ENCODE assay signal across 28 mouse cellular contexts in genomic region chr16:85333543-85333942, GRCm38 (mm10).
DNase-seq lines count a peak whose midpoint lies in the region; ATAC-seq and TF ChIP-seq lines count a peak whose summit lies in the region.
"Had no signal": no experiment of that assay in that cellular context is flagged by ENCODE, and none has a peak within 500 bp of the region (broad histone marks: within the 10 kb centered on the region; RNA-seq: fewer than 3 reads in every experiment).

No protein-coding gene starts in this region.

- H3K4me3 ChIP-seq in kidney, postnatal 0 days (replicated peaks; ENCODE audit: low read depth, low read length) = no peak overlapping the region
- no peak overlapping the region for H3K4me3 ChIP-seq in kidney, embryonic 14.5 days (ENCODE audit: low read length)
- no peak overlapping the region for H3K4me3 ChIP-seq in lung, embryonic 14.5 days (ENCODE audit: low read depth, low read length)
- H3K4me3 ChIP-seq in lung, adult 2 months (replicated peaks; ENCODE audit: extremely low read depth, low read depth, low read length) = no peak overlapping the region
- no peak overlapping the region for H3K4me3 ChIP-seq in liver, postnatal 0 days (ENCODE audit: low read depth, low read length)
- H3K4me3 ChIP-seq in midbrain, embryonic 10.5 days = no peak overlapping the region
- H3K4me3 ChIP-seq: embryonic facial prominence, embryonic 13.5 days; erythroblast, embryonic 14.5 days; forebrain, embryonic 12.5 days; heart, adult 2 months; hindbrain, embryonic 13.5 days; left cerebral cortex, adult 2 months; lung, embryonic 15.5 days; megakaryocyte, embryonic 14.5 days had no signal

- no peak overlapping the region for H3K9ac ChIP-seq in kidney, postnatal 0 days (ENCODE audit: low read depth, low read length)
- no peak overlapping the region for H3K9ac ChIP-seq in kidney, embryonic 14.5 days (ENCODE audit: low read depth, low read length)
- no peak overlapping the region for H3K9ac ChIP-seq in lung, embryonic 14.5 days
- no peak overlapping the region for H3K9ac ChIP-seq in liver, postnatal 0 days (replicated peaks)
- H3K9ac ChIP-seq: embryonic facial prominence, embryonic 13.5 days; forebrain, embryonic 12.5 days; hindbrain, embryonic 13.5 days; lung, embryonic 15.5 days had no signal

- H3K36me3 ChIP-seq in kidney, postnatal 0 days (ENCODE audit: insufficient read depth, low read length) = no peaks in the 10 kb centered on the region
- no peaks in the 10 kb centered on the region for H3K36me3 ChIP-seq in kidney, embryonic 14.5 days (ENCODE audit: control insufficient read depth, insufficient read depth, low read length)
- no peaks in the 10 kb centered on the region for H3K36me3 ChIP-seq in lung, embryonic 14.5 days (ENCODE audit: insufficient read depth)
- H3K36me3 ChIP-seq in liver, postnatal 0 days (replicated peaks; ENCODE audit: insufficient read depth, low read length) = no peaks in the 10 kb centered on the region
- no peaks in the 10 kb centered on the region for H3K36me3 ChIP-seq in midbrain, embryonic 10.5 days
- H3K36me3 ChIP-seq: embryonic facial prominence, embryonic 13.5 days; forebrain, embryonic 12.5 days; G1E; hindbrain, embryonic 13.5 days; lung, embryonic 15.5 days had no signal

- no peak for TF ChIP-seq CTCF in kidney, postnatal 0 days (IDR thresholded peaks at IDR 0.05; ENCODE audit: low read depth)
- TF ChIP-seq CTCF in lung, embryonic 14.5 days (IDR thresholded peaks at IDR 0.05; ENCODE audit: low read depth) = no peak
- TF ChIP-seq CTCF in lung, adult 2 months (IDR thresholded peaks at IDR 0.05; ENCODE audit: insufficient read depth, low read length) = no peak
- no peak for TF ChIP-seq CTCF in liver, postnatal 0 days (IDR thresholded peaks at IDR 0.05; ENCODE audit: low read depth)

- no peak for TF ChIP-seq POLR2A in lung, adult 2 months (IDR thresholded peaks at IDR 0.05; ENCODE audit: borderline replicate concordance, extremely low read depth, low read depth, low read length)

- WGBS in kidney, postnatal 0 days = 61% methylated on average over 3 of the region's 3 CpGs
- WGBS in kidney, embryonic 14.5 days = 64% methylated on average over 3 of the region's 3 CpGs
- WGBS in lung, embryonic 14.5 days = 37% methylated on average over 3 of the region's 3 CpGs
- 53% methylated on average over 3 of the region's 3 CpGs for WGBS in lung, adult 2 months
- 51% methylated on average over 3 of the region's 3 CpGs for WGBS in liver, postnatal 0 days (ENCODE audit: insufficient replicate concordance)
- 77% methylated on average over 3 of the region's 3 CpGs for WGBS in midbrain, embryonic 10.5 days

- no peaks in the 10 kb centered on the region for H3K27me3 ChIP-seq in kidney, postnatal 0 days (ENCODE audit: insufficient read depth, low read length)
- H3K27me3 ChIP-seq in kidney, embryonic 14.5 days (ENCODE audit: control insufficient read depth, insufficient read depth, low read length) = no peaks in the 10 kb centered on the region
- no peaks in the 10 kb centered on the region for H3K27me3 ChIP-seq in lung, embryonic 14.5 days (ENCODE audit: insufficient read depth, low read length)
- no peaks in the 10 kb centered on the region for H3K27me3 ChIP-seq in liver, postnatal 0 days (ENCODE audit: insufficient read depth, low read length)
- no peaks in the 10 kb centered on the region for H3K27me3 ChIP-seq in midbrain, embryonic 10.5 days (ENCODE audit: low read depth, poor library complexity, severe bottlenecking)
- H3K27me3 ChIP-seq: CH12.LX; embryonic facial prominence, embryonic 13.5 days; forebrain, embryonic 12.5 days; hindbrain, embryonic 13.5 days; lung, embryonic 15.5 days; megakaryocyte, embryonic 14.5 days had no signal

- ATAC-seq in kidney, postnatal 0 days (replicated peaks; ENCODE audit: low FRiP score, low read depth) = no peak
- no peak for ATAC-seq in kidney, embryonic 14.5 days (ENCODE audit: low FRiP score, low TSS enrichment)
- peak; percentile 92 for ATAC-seq in lung, embryonic 14.5 days (ENCODE audit: insufficient read depth)
- ATAC-seq in liver, postnatal 0 days = no peak
- ATAC-seq: Patski had no signal

- no peak overlapping the region for H3K4me2 ChIP-seq in kidney, postnatal 0 days (ENCODE audit: low read length)
- H3K4me2 ChIP-seq in kidney, embryonic 14.5 days (replicated peaks; ENCODE audit: low read depth, low read length) = no peak overlapping the region
- no peak overlapping the region for H3K4me2 ChIP-seq in lung, embryonic 14.5 days
- no peak overlapping the region for H3K4me2 ChIP-seq in liver, postnatal 0 days (ENCODE audit: low read depth, low read length)
- H3K4me2 ChIP-seq: embryonic facial prominence, embryonic 13.5 days; forebrain, embryonic 12.5 days; hindbrain, embryonic 13.5 days; lung, embryonic 15.5 days had no signal

- TF ChIP-seq EP300 in liver, postnatal 0 days (IDR thresholded peaks at IDR 0.05; ENCODE audit: low read depth) = no peak

- DNase-seq in kidney, postnatal 0 days (ENCODE audit: low spot score) = peak; percentile 46
- peak; percentile 79 for DNase-seq in lung, embryonic 14.5 days
- DNase-seq in lung, adult 2 months = no peak
- DNase-seq in adrenal gland, postnatal 10 days = peak; percentile 20
- peak; percentile 18 for DNase-seq in liver, postnatal 0 days
- no peak for DNase-seq in midbrain, embryonic 10.5 days (ENCODE audit: low spot score)
- DNase-seq: B cell, adult 2 months; cerebellum, adult 2 months; cerebellum, postnatal 36 days; embryo, embryonic 11 days; gastrocnemius, postnatal 36 days; heart, adult 2 months; kidney, adult 2 months; layer of hippocampus, adult 9-11 months; midbrain, embryonic 14.5 days; right cerebral cortex, postnatal 14 days had no signal

- no peaks in the 10 kb centered on the region for H3K9me3 ChIP-seq in kidney, postnatal 0 days (replicated peaks; ENCODE audit: low read length)
- no peaks in the 10 kb centered on the region for H3K9me3 ChIP-seq in kidney, embryonic 14.5 days (ENCODE audit: control insufficient read depth, low read length)
- H3K9me3 ChIP-seq in lung, embryonic 14.5 days (ENCODE audit: low read depth, low read length) = no peaks in the 10 kb centered on the region
- H3K9me3 ChIP-seq in liver, postnatal 0 days (ENCODE audit: low read length) = no peaks in the 10 kb centered on the region
- no peaks in the 10 kb centered on the region for H3K9me3 ChIP-seq in midbrain, embryonic 10.5 days (replicated peaks)
- H3K9me3 ChIP-seq: embryonic facial prominence, embryonic 13.5 days; forebrain, embryonic 12.5 days; hindbrain, embryonic 13.5 days; lung, embryonic 15.5 days had no signal

- H3K4me1 ChIP-seq in kidney, postnatal 0 days (replicated peaks; ENCODE audit: insufficient read depth, low read length) = no peaks in the 10 kb centered on the region
- H3K4me1 ChIP-seq in kidney, embryonic 14.5 days (ENCODE audit: control insufficient read depth, insufficient read depth, low read length) = no peaks in the 10 kb centered on the region
- no peaks in the 10 kb centered on the region for H3K4me1 ChIP-seq in lung, embryonic 14.5 days (ENCODE audit: insufficient read depth)
- no peaks in the 10 kb centered on the region for H3K4me1 ChIP-seq in lung, adult 2 months (ENCODE audit: control insufficient read depth, insufficient read depth, low read length)
- no peaks in the 10 kb centered on the region for H3K4me1 ChIP-seq in liver, postnatal 0 days (ENCODE audit: insufficient read depth)
- no peaks in the 10 kb centered on the region; the same call in 1 of the 2 replicates for H3K4me1 ChIP-seq in midbrain, embryonic 10.5 days
- H3K4me1 ChIP-seq: embryonic facial prominence, embryonic 13.5 days; forebrain, embryonic 12.5 days; hindbrain, embryonic 13.5 days; lung, embryonic 15.5 days; megakaryocyte, embryonic 14.5 days had no signal

- no peak overlapping the region for H3K27ac ChIP-seq in kidney, postnatal 0 days
- no peak overlapping the region for H3K27ac ChIP-seq in kidney, embryonic 14.5 days (ENCODE audit: low read depth, low read length)
- H3K27ac ChIP-seq in lung, embryonic 14.5 days (ENCODE audit: low read depth) = no peak overlapping the region
- no peak overlapping the region for H3K27ac ChIP-seq in liver, postnatal 0 days (ENCODE audit: low read depth)
- H3K27ac ChIP-seq in midbrain, embryonic 10.5 days (replicated peaks) = no peak overlapping the region
- H3K27ac ChIP-seq: embryonic facial prominence, embryonic 13.5 days; forebrain, embryonic 12.5 days; heart, adult 2 months; hindbrain, embryonic 13.5 days; left cerebral cortex, adult 2 months; lung, embryonic 15.5 days; stomach, postnatal 0 days had no signal

Comparison
In these comparisons a context has a peak if more than half of its experiments do, and no peak if none do; other contexts are left out.
1. DNase-seq: peak in kidney, postnatal 0 days (single experiment), lung, embryonic 14.5 days (single experiment), adrenal gland, postnatal 10 days (single experiment) and liver, postnatal 0 days (single experiment); none in lung, adult 2 months (single experiment) and midbrain, embryonic 10.5 days (single experiment).